Mouse (Mus musculus) layer of hippocampus, adult 2 months (tissue): ENCODE data around the gene Lrrc45. TPM values are rescaled to one million over a fixed set of nuclear protein-coding genes. Genes with fewer than 3 reads are reported as not detected.
"Not testable (repeated sequence)": the region's sequence is repeated elsewhere in the genome, so short reads cannot be mapped to it uniquely, and the experiment has no call there.

Experiments
- DNase-seq, 2 experiments: peaks; one replicate each; pipeline ENCODE4 v3.0.0; 2022; ENCODE audit warnings: low spot score in 2 of 2
- H3K27ac ChIP-seq: fragments of 200-600 bp; 2 replicates; pipeline ENCODE4 v1.8.1; 2022
- H3K4me3 ChIP-seq: fragments of 200-600 bp; 2 replicates; pipeline ENCODE4 v1.8.1; 2022; ENCODE audit warnings: mild to moderate bottlenecking
- CTCF ChIP-seq: fragments of 200-600 bp; conservative IDR thresholded peaks from 2 replicates; pipeline ENCODE4 v1.8.1; 2022; ENCODE audit warnings: antibody characterized with exemption, mild to moderate bottlenecking, moderate library complexity
- total RNA-seq, 2 experiments: library from RNA; stranded (reverse); gene quantifications; 2 replicates each; pipeline ENCODE4 v1.2.3; 2021

The Lrrc45 gene
- total RNA-seq, 2 experiments from 2014 or later: 60.0 to 70.4 TPM

GRCm38 (mm10) chr11:120722761-120723382 is 9.1 kb downstream of the Lrrc45 start:
- H3K4me3 ChIP-seq: no peak overlapping the region
- no peak overlapping the region for H3K27ac ChIP-seq
- no peak for TF ChIP-seq CTCF
- no peak for DNase-seq

GRCm38 (mm10) chr11:120723509-120723908 is 9.8 kb downstream of the Lrrc45 start:
- H3K4me3 ChIP-seq: no peak overlapping the region

GRCm38 (mm10) chr11:120726243-120727168 is 12.8 kb downstream of the Lrrc45 start:
- TF ChIP-seq CTCF: no peak
- no peak for DNase-seq
- H3K27ac ChIP-seq: peak overlapping the region; percentile 61; the same call in 1 of the 2 replicates
- peak overlapping the region; percentile 63 for H3K4me3 ChIP-seq

More at GRCm38 (mm10) chr11:120723509-120723908, 9.8 kb downstream of the Lrrc45 start:
- H3K27ac ChIP-seq: no peak overlapping the region
- TF ChIP-seq CTCF: no peak
- DNase-seq: no peak

- TF ChIP-seq CTCF: peak; percentile 70
- DNase-seq: peak; percentile 67 to 80
- H3K27ac ChIP-seq: peak within 1 kb of the TSS; percentile 61; the same call in 1 of the 2 replicates
- peak within 1 kb of the TSS; percentile 63 for H3K4me3 ChIP-seq
Observed at GRCm38 (mm10) chr11:120727169-120727527, 13.4 kb downstream of the Lrrc45 start, which contains the start of gene Dcxr. Dcxr (minus strand) TSS chr11:120727281.

- no peak for TF ChIP-seq CTCF
- Histone ChIP-seq H3K4me3 (no peak overlapping the region), H3K27ac (no peak overlapping the region)
- DNase-seq: peak in 1 of 2 experiments; percentile 1
Observed at GRCm38 (mm10) chr11:120727564-120727963, 13.8 kb downstream of the Lrrc45 start.

- H3K27ac ChIP-seq: no peak overlapping the region
- TF ChIP-seq CTCF: no peak
- no peak for DNase-seq
- no peak overlapping the region for H3K4me3 ChIP-seq
Observed at GRCm38 (mm10) chr11:120728530-120729240, 15.0 kb downstream of the Lrrc45 start.

- DNase-seq, H3K4me3 ChIP-seq, H3K27ac ChIP-seq: not testable (repeated sequence)
Observed at GRCm38 (mm10) chr11:120729432-120730050, 15.8 kb downstream of the Lrrc45 start.

GRCm38 (mm10) chr11:120730331-120730870 is 16.7 kb downstream of the Lrrc45 start:
- no peak for TF ChIP-seq CTCF
- Histone ChIP-seq H3K27ac (no peak overlapping the region), H3K4me3 (no peak overlapping the region)
- DNase-seq: no peak

- TF ChIP-seq CTCF: no peak
- no peak for DNase-seq
- no peak overlapping the region for H3K27ac ChIP-seq
- H3K4me3 ChIP-seq: no peak overlapping the region
Observed at GRCm38 (mm10) chr11:120731395-120731794, 17.7 kb downstream of the Lrrc45 start.

GRCm38 (mm10) chr11:120731858-120732680 is 18.3 kb downstream of the Lrrc45 start, which contains the start of gene Cbr2:
Cbr2 (minus strand) TSS chr11:120732114.
- no peak for DNase-seq
- H3K27ac ChIP-seq: no peak within 1 kb of the TSS
- no peak within 1 kb of the TSS for H3K4me3 ChIP-seq
- no peak for TF ChIP-seq CTCF

- DNase-seq: no peak
- H3K4me3 ChIP-seq: no peak overlapping the region
- H3K27ac ChIP-seq: no peak overlapping the region
- no peak for TF ChIP-seq CTCF
Observed at GRCm38 (mm10) chr11:120733521-120733920, 19.8 kb downstream of the Lrrc45 start.
